Mouse (Mus musculus) embryonic facial prominence, embryonic 15.5 days (tissue): ENCODE data around the gene 9130023H24Rik. TPM values are rescaled to one million over a fixed set of nuclear protein-coding genes. Genes with fewer than 3 reads are reported as not detected.

ENCODE experiments used
- ATAC-seq: fragments of 200-750 bp; cut with Nextera tagmentation; 2 replicates; pipeline ENCODE4 v1.8.0; 2017; ENCODE audit warnings: low read depth, moderate TSS enrichment; ENCODE audit not compliant: insufficient number of reproducible peaks, low FRiP score, low TSS enrichment
- H3K27ac ChIP-seq: fragments of 300-500 bp; sonication (generic); replicated peaks from 2 replicates; pipeline ENCODE4 v1.5.1; 2015; ENCODE audit warnings: mild to moderate bottlenecking, inconsistent platforms
- H3K27me3 ChIP-seq: fragments of 300-500 bp; sonication (generic); 2 replicates; pipeline ENCODE4 v1.6.1; 2015; ENCODE audit warnings: inconsistent platforms
- H3K36me3 ChIP-seq: fragments of 300-500 bp; sonication (generic); 2 replicates; pipeline ENCODE4 v1.6.1; 2015; ENCODE audit warnings: mild to moderate bottlenecking, inconsistent platforms
- H3K4me1 ChIP-seq: fragments of 300-500 bp; sonication (generic); 2 replicates; pipeline ENCODE4 v1.6.1; 2015; ENCODE audit warnings: inconsistent platforms
- H3K4me2 ChIP-seq: fragments of 300-500 bp; sonication (generic); replicated peaks from 2 replicates; pipeline ENCODE4 v1.6.1; 2015; ENCODE audit warnings: mild to moderate bottlenecking, inconsistent platforms
- H3K4me3 ChIP-seq: fragments of 300-500 bp; sonication (generic); replicated peaks from 2 replicates; pipeline ENCODE4 v1.5.1; 2015; ENCODE audit warnings: mild to moderate bottlenecking, inconsistent platforms
- H3K9ac ChIP-seq: fragments of 300-500 bp; sonication (generic); 2 replicates; pipeline ENCODE4 v1.6.1; 2015; ENCODE audit warnings: inconsistent platforms
- H3K9me3 ChIP-seq: fragments of 300-500 bp; sonication (generic); replicated peaks from 2 replicates; pipeline ENCODE4 v1.6.1; 2016; ENCODE audit warnings: inconsistent platforms
- WGBS: fragments of 180-500 bp; shearing (Covaris S2); methylation state at CpG from one replicate; pipeline ENCODE4 v1.1.7; 2015; 5-methylcytosine and 5-hydroxymethylcytosine counted together
- polyA plus RNA-seq: library from polyadenylated mRNA; unstranded; fragments of >200 nt; fragmentation: Nextera tagmentation; extraction: Ambion mirVana; gene quantifications from 2 replicates; pipeline ENCODE4 v1.2.1, GENCODE M21; 2015

Gene 9130023H24Rik
- polyA plus RNA-seq, 1 experiment from 2014 or later = 9.1 TPM

GRCm38 (mm10) chr7:128245547-128245946 is 7.7 kb upstream of the 9130023H24Rik start:
- H3K4me1 ChIP-seq = peaks cover 28% of the 10 kb centered on the region
- H3K36me3 ChIP-seq = peaks cover 49% of the 10 kb centered on the region

GRCm38 (mm10) chr7:128244410-128245025 is 6.7 kb upstream of the 9130023H24Rik start:
- peaks cover 29% of the 10 kb centered on the region for H3K4me1 ChIP-seq
- H3K27ac ChIP-seq = no peak overlapping the region
- H3K9me3 ChIP-seq = no peaks in the 10 kb centered on the region
- H3K4me2 ChIP-seq = no peak overlapping the region
- H3K9ac ChIP-seq = no peak overlapping the region
- WGBS = 85% methylated on average over 18 of the region's 18 CpGs
- no peaks in the 10 kb centered on the region for H3K27me3 ChIP-seq
- H3K4me3 ChIP-seq = no peak overlapping the region
- H3K36me3 ChIP-seq = peaks cover 56% of the 10 kb centered on the region
- no peak for ATAC-seq

More at GRCm38 (mm10) chr7:128245547-128245946, 7.7 kb upstream of the 9130023H24Rik start:
- H3K9me3 ChIP-seq = no peaks in the 10 kb centered on the region
- 83% methylated on average over 4 of the region's 4 CpGs for WGBS
- no peak overlapping the region for H3K9ac ChIP-seq
- H3K27ac ChIP-seq = peak overlapping the region; percentile 96
- H3K4me3 ChIP-seq = no peak overlapping the region
- ATAC-seq = no peak
- peak overlapping the region; percentile 55 for H3K4me2 ChIP-seq
- no peaks in the 10 kb centered on the region for H3K27me3 ChIP-seq

GRCm38 (mm10) chr7:128243921-128244320 is 6.1 kb upstream of the 9130023H24Rik start:
- Histone ChIP-seq H3K4me1 (peaks cover 35% of the 10 kb centered on the region), H3K27me3 (no peaks in the 10 kb centered on the region), H3K4me2 (no peak overlapping the region), H3K27ac (no peak overlapping the region), H3K36me3 (peaks cover 51% of the 10 kb centered on the region), H3K9me3 (no peaks in the 10 kb centered on the region), H3K4me3 (no peak overlapping the region), H3K9ac (no peak overlapping the region)
- no peak for ATAC-seq
- 53% methylated on average over 10 of the region's 10 CpGs for WGBS

DNA sequence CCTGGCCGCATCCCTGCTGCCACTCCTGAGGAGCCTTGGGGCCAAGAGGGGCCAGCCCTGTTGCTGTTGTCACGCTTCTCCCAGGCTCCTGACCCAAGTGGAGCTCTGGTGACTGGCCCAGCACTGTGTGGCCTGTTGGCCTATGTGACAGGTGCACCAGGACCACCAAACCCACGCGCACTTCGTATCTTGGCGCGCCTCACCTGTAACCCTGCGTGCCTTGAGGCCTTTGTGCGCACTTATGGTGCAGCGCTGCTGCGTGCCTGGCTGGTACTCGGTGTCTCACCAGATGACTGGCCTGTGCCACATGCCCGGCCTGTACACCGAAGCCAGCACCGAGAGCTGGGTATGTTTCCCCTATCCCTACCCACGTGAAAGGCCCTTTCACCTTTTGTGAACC is 4.5 kb upstream of the 9130023H24Rik start:
- ATAC-seq = no peak
- Histone ChIP-seq H3K4me3 (no peak overlapping the region), H3K9ac (no peak overlapping the region), H3K4me2 (no peak overlapping the region), H3K27me3 (no peaks in the 10 kb centered on the region), H3K36me3 (peaks cover 51% of the 10 kb centered on the region), H3K9me3 (no peaks in the 10 kb centered on the region), H3K4me1 (peaks cover 25% of the 10 kb centered on the region), H3K27ac (no peak overlapping the region)
- 94% methylated on average over 16 of the region's 16 CpGs for WGBS

DNA sequence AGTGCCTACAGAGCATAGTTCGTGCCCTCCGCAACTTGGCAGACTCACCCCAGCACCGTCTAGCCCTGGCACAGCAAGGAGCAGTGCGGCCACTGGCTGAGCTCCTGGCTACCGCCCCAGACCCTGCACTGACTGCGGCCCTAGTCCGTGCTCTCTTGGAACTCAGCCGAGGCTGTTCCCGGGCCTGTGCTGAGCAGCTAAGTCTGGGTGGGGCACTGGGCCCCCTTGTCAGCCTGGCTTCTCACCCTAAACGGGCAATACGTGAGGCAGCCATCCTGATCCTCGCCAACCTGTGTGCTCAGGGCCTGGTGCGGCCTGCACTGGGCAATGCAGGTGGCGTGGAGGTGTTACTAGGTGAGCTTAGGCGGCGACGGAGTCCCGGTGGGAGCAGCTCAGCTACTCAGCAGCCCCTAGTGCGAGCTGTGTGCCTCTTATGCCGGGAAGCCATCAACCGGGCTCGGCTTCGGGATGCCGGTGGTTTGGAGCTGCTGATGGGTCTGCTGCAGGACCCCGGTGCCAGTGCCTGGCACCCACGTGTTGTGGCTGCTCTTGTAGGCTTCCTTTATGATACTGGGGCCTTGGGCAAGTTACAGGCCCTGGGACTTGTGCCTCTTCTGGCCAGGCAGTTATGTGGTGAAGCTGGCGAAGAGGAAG is 2.4 kb upstream of the 9130023H24Rik start:
- ATAC-seq = no peak

DNA sequence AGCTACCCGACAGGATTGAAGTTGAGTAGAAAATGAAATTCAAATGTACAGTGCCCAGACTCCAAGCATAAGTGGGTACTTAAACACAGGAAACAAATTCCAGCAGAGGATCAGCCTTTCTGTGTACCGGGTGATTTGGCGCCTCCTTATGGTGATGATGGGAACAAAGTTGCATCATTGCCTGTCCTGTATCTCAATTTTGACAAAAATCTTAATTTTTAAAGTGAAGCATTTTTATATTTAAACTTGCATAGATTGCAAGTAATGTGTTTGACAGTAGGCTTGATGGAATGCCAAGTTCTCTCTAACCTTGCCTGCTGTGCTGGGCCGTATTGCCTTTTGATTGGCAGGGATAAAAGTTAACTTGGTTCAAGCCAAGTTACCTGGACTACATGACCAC is 1.2 kb upstream of the 9130023H24Rik start:
- peak overlapping the region; percentile 82 for H3K4me3 ChIP-seq
- no peaks in the 10 kb centered on the region for H3K9me3 ChIP-seq
- H3K4me1 ChIP-seq = peaks cover 17% of the 10 kb centered on the region
- no peaks in the 10 kb centered on the region for H3K27me3 ChIP-seq
- H3K36me3 ChIP-seq = peaks cover 38% of the 10 kb centered on the region
- peak overlapping the region; percentile 69 for H3K4me2 ChIP-seq
- ATAC-seq = no peak
- peak overlapping the region; percentile 83 for H3K27ac ChIP-seq
- 18% methylated on average over 4 of the region's 4 CpGs for WGBS
- no peak overlapping the region; the same call in 1 of the 2 replicates for H3K9ac ChIP-seq

More for the DNA sequence above, 2.4 kb upstream of the 9130023H24Rik start:
- H3K4me2 ChIP-seq = no peak overlapping the region
- H3K4me3 ChIP-seq = no peak overlapping the region
- H3K36me3 ChIP-seq = peaks cover 51% of the 10 kb centered on the region
- no peaks in the 10 kb centered on the region for H3K9me3 ChIP-seq
- H3K27me3 ChIP-seq = no peaks in the 10 kb centered on the region
- no peak overlapping the region for H3K27ac ChIP-seq
- H3K4me1 ChIP-seq = peaks cover 18% of the 10 kb centered on the region
- no peak overlapping the region for H3K9ac ChIP-seq
- WGBS = 93% methylated on average over 27 of the region's 27 CpGs

- Histone ChIP-seq H3K36me3 (peaks cover 29% of the 10 kb centered on the region), H3K9me3 (no peaks in the 10 kb centered on the region), H3K9ac (peak overlapping the region; percentile 49), H3K4me3 (peak overlapping the region; percentile 82), H3K4me2 (peak overlapping the region; percentile 59), H3K27me3 (no peaks in the 10 kb centered on the region), H3K4me1 (peaks cover 17% of the 10 kb centered on the region), H3K27ac (peak overlapping the region; percentile 99)
- WGBS = under 1% methylated on average over 25 of the region's 25 CpGs
- ATAC-seq = no peak
Observed at GRCm38 (mm10) chr7:128237593-128237926, 271 bp downstream of the 9130023H24Rik start.

DNA sequence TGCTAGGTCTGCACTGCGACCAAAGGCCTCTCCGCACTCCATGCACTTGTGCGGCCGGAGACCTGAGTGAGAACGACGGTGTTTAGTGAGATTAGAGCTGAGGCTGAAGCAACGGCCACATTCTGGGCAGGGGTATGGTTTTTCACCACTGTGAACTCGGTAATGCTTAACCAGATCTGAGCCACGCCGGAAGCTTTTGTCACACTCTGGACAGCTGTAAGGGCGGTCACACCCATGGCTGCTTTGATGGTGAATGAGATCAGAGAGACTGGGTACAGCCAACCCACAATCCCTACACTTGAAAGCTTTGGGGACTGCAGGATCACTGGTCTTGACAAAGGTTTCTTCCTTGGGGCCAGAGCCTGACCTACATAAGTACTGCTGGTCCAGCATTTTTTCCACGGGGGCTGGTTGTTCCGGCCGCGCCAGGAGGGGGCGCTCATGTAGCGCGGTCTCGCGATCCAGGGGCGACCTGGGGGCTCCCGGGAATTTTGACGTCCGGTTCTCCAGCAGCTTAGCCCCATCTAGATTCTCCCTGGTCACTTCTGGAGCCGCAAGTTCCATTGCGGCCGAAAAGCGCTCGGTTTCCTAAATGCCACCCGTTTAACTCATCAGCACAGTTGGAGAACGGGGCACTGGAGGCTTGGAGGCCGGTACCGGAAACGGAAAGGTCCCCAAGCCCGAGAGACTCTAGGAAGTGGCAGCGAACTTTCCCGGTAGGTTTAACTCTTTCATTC is 807 bp downstream of the 9130023H24Rik start, which contains the start of gene Armc5:
Armc5 (plus strand) TSS at position 487 of the 737 bp plus-strand sequence.
- peak within 1 kb of the TSS; percentile 82 for H3K4me3 ChIP-seq
- no peaks in the 10 kb centered on the region for H3K27me3 ChIP-seq
- peaks cover 17% of the 10 kb centered on the region for H3K4me1 ChIP-seq
- WGBS = 23% methylated on average over 37 of the region's 37 CpGs
- peak within 1 kb of the TSS; percentile 59 for H3K4me2 ChIP-seq
- H3K9ac ChIP-seq = peak within 1 kb of the TSS; percentile 75
- peaks cover 24% of the 10 kb centered on the region for H3K36me3 ChIP-seq
- ATAC-seq = peak; percentile 17; the same call in 1 of the 2 replicates
- H3K27ac ChIP-seq = peak within 1 kb of the TSS; percentile 99
- no peaks in the 10 kb centered on the region for H3K9me3 ChIP-seq

GRCm38 (mm10) chr7:128236426-128236825 is 1.4 kb downstream of the 9130023H24Rik start:
- no peaks in the 10 kb centered on the region for H3K27me3 ChIP-seq
- ATAC-seq = no peak
- no peaks in the 10 kb centered on the region for H3K9me3 ChIP-seq
- WGBS = 93% methylated on average over 13 of the region's 13 CpGs
- no peak overlapping the region for H3K4me3 ChIP-seq
- H3K36me3 ChIP-seq = peaks cover 19% of the 10 kb centered on the region
- H3K4me2 ChIP-seq = no peak overlapping the region
- no peak overlapping the region for H3K27ac ChIP-seq
- H3K9ac ChIP-seq = no peak overlapping the region
- H3K4me1 ChIP-seq = peaks cover 17% of the 10 kb centered on the region

DNA sequence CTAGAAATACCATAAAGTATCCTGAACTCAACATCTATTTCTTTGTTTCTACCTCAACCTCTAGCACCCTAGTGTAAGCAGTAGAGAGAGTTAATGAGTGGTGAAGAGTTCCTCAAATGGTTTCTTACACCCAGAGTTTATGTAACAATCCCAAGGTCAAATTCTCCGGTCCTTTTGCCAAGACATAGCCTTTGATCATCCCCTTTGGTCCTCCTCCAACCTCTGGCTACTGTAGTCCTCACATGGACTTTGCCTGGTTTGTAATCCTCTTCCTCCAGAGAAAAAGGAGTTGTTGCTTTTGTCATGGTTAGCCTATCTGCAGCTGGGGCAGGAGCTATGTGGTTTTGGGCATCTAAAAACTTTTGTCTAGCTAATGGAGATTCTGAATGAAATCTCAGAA is 2.4 kb downstream of the 9130023H24Rik start:
- no peaks in the 10 kb centered on the region for H3K27me3 ChIP-seq
- H3K9me3 ChIP-seq = no peaks in the 10 kb centered on the region
- H3K9ac ChIP-seq = no peak overlapping the region
- 87% methylated on average over 1 of the region's 1 CpGs for WGBS
- no peak overlapping the region for H3K4me2 ChIP-seq
- no peak overlapping the region for H3K27ac ChIP-seq
- no peak overlapping the region for H3K4me3 ChIP-seq
- peaks cover 9% of the 10 kb centered on the region for H3K36me3 ChIP-seq
- H3K4me1 ChIP-seq = peaks cover 17% of the 10 kb centered on the region
- no peak for ATAC-seq

GRCm38 (mm10) chr7:128234796-128235195 is 3.0 kb downstream of the 9130023H24Rik start:
- WGBS = 85% methylated on average over 2 of the region's 2 CpGs
- Histone ChIP-seq H3K4me1 (peaks cover 17% of the 10 kb centered on the region), H3K9ac (no peak overlapping the region), H3K9me3 (no peaks in the 10 kb centered on the region), H3K27me3 (no peaks in the 10 kb centered on the region), H3K4me3 (no peak overlapping the region), H3K27ac (no peak overlapping the region), H3K36me3 (peaks cover 2% of the 10 kb centered on the region), H3K4me2 (no peak overlapping the region)
- ATAC-seq = no peak
